Mouse (Mus musculus): Measurements from ENCODE around the gene Dll4.

DNA sequence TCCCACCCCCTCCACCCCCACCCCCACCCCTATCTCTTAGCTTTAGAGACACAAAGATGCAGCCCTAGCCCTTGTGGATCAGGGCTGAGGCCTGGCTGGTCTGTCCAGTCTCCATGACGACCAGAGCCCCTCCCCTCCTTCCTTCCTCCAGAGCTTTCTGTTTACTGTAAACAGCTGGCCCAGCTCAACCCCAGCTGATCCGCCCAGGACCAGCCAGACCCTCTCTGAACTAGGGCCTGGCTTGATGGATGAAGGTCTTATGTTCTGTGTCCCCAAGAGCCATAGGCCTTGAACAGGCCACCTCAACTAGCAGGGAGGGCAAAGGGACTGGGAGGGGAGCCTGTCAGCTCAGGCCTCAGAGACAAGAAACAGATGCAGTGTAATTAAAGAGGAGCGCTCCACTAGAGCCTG, 20.8 kb upstream of the Dll4 start:
- TF ChIP-seq POLR2A (IDR thresholded peaks at IDR 0.05; ENCODE audit: control insufficient read depth, extremely low read depth, insufficient read depth, low read length, poor library complexity) (no peak), CTCF (IDR thresholded peaks at IDR 0.05; ENCODE audit: borderline replicate concordance, control insufficient read depth, extremely low read depth, insufficient read depth, low read length, poor library complexity) (no peak)

All from thymus, adult 2 months (tissue).